Mouse (Mus musculus) erythroblast, embryonic 14.5 days (primary cell): ENCODE data around the gene 4930402F06Rik. TPM values are rescaled to one million over a fixed set of nuclear protein-coding genes. Genes with fewer than 3 reads are reported as not detected.

ENCODE experiments used
- H3K27me3 ChIP-seq: 2 replicates; pipeline ENCODE4 v1.6.1; 2012; ENCODE audit warnings: inconsistent platforms; ENCODE audit not compliant: control insufficient read depth
- H3K36me3 ChIP-seq: 2 replicates; pipeline ENCODE4 v1.6.1; 2012; ENCODE audit warnings: mild to moderate bottlenecking, inconsistent platforms; ENCODE audit not compliant: control insufficient read depth
- H3K4me1 ChIP-seq: 2 replicates; pipeline ENCODE4 v1.6.1; 2012; ENCODE audit warnings: inconsistent platforms; ENCODE audit not compliant: control insufficient read depth
- H3K4me3 ChIP-seq: replicated peaks from 2 replicates; pipeline ENCODE3; 2012; ENCODE audit warnings: moderate library complexity, mild to moderate bottlenecking, inconsistent platforms
- H3K9me3 ChIP-seq: 2 replicates; pipeline ENCODE4 v1.6.1; 2012; ENCODE audit warnings: low read length, inconsistent platforms, mixed read lengths; ENCODE audit not compliant: control insufficient read depth
- GATA1 ChIP-seq: IDR thresholded peaks from 2 replicates; pipeline ENCODE4 v1.6.1; 2012; ENCODE audit warnings: low read length, inconsistent platforms, mixed read lengths
- TAL1 ChIP-seq: IDR thresholded peaks from 3 replicates; pipeline ENCODE4 v1.6.1; 2012; ENCODE audit warnings: low read length, inconsistent platforms, mixed read lengths
- polyA plus RNA-seq: library from polyadenylated mRNA; stranded (reverse); fragments of >175 nt; gene quantifications from 2 replicates; pipeline ENCODE4 v1.2.3, GENCODE M21; 2012

4930402F06Rik gene
- polyA plus RNA-seq, 1 experiment = not detected

DNA sequence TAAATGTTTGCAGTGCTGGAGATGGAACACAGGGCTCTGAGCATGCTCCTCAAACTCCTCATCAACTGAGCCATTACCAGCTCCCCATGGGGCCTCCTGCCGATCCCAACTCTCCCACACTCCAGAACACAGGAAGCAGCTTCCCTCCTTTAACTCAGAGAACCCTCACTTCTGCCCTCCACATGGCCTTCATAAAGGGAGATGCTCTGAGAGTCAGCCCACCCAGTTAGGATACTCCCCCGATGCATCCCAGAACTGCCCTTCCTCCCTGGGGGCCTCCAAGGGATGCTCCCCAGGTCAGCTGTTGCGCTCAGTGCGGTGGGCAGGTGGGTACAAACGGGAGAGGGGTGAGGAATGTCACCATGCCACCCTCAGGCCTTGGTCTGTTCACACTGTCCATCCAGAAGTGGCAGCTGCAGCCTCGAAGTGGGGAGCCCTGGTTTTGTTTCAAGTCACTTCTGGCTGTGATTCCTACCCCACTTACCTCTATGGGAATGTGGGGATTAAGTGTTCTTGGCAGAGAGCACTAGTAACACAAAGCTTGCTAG, 37.7 kb upstream of the 4930402F06Rik start:
- Histone ChIP-seq H3K4me3 (no peak overlapping the region), H3K27me3 (no peaks in the 10 kb centered on the region), H3K9me3 (no peaks in the 10 kb centered on the region), H3K4me1 (peaks cover 30% of the 10 kb centered on the region), H3K36me3 (peaks cover 87% of the 10 kb centered on the region)
- TF ChIP-seq GATA1 (no peak), TAL1 (no peak)

DNA sequence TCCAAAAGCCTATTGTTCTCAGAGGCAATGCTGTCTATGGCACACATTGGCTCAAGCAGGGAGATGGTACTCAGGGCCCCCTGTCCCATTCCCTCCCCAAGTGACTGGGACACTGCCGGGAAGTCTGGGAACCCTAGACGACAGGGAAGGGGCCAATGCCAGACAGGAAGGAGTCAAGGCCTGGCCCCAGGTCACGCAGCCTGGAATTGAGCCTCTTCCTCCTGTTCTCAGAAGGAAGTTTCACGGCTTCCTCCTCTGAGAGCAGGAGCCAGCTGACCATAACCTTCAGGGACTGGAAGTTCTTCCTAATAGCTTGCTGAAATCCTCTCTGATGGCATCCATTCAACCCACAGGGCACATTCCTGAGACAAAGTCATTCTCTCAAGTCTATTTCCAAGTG, 36.5 kb upstream of the 4930402F06Rik start:
- H3K27me3 ChIP-seq = no peaks in the 10 kb centered on the region
- H3K9me3 ChIP-seq = no peaks in the 10 kb centered on the region
- H3K36me3 ChIP-seq = peaks cover 90% of the 10 kb centered on the region
- no peak overlapping the region for H3K4me3 ChIP-seq
- H3K4me1 ChIP-seq = peaks cover 28% of the 10 kb centered on the region
- no peak for TF ChIP-seq TAL1

DNA sequence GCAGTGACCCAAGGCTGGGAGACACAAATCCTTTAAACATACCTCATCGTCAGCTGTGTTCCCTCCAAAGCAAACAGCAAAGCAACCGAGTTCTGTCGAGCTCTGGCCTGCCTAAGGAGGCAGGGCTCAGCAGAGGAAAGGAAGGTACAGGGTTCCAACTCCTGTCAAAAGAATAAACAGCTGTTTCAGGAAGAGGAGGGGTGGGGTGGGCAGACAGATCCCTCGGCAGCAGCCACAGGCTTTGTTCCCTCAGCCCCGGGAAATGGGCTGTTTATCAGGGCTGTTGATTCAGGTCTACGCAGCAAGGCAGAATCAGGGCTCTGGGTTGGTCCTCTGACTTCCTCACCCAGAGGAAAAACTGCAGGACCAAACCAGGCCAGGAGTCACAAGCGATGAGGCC, 35.5 kb upstream of the 4930402F06Rik start:
- H3K9me3 ChIP-seq = no peaks in the 10 kb centered on the region
- H3K4me1 ChIP-seq = peaks cover 34% of the 10 kb centered on the region
- no peak overlapping the region for H3K4me3 ChIP-seq
- TF ChIP-seq TAL1 = no peak
- TF ChIP-seq GATA1 = no peak
- no peaks in the 10 kb centered on the region for H3K27me3 ChIP-seq
- peaks cover 91% of the 10 kb centered on the region for H3K36me3 ChIP-seq

DNA sequence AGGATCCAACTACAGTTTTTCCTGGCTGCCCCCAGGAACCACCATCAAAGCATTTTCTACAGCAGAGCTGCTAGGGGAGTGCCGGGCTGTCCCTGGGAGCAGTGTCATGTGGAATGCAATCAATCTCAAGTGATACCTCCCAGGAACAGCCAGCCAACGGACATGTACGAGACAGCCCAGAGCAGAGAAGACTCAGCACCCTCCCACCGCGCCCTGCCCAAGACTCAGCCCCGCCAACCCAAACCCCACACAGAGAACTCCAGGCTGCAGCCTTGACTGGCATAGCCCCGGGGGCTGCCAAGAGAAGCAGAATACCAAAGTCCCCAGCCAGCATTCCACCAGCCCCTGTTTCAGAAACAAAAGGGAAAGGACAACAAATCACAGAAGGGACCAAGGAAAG, 35.0 kb upstream of the 4930402F06Rik start:
- Histone ChIP-seq H3K4me3 (no peak overlapping the region), H3K9me3 (no peaks in the 10 kb centered on the region), H3K27me3 (no peaks in the 10 kb centered on the region), H3K4me1 (peaks cover 35% of the 10 kb centered on the region), H3K36me3 (peaks cover 89% of the 10 kb centered on the region)
- TF ChIP-seq GATA1 (no peak), TAL1 (no peak)

DNA sequence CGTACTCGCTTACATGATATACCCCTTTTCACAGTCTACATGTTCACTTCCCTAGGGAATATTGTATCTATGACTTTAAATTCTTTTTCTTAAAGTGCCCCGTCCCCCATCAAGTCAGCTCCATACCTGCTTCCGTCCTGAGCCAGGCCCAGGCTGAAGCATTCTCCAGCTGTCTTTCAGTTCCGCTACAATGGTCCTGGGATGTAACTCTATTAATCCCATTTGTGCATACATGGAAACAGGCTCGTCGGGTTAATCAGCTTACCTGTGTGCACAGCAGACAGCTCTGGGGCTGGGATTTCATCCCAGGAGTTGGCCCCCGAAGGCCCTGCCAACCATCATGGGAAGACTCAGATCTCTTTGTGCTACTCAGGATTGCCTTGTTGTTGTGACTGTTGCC, 33.8 kb upstream of the 4930402F06Rik start:
- Histone ChIP-seq H3K4me1 (peaks cover 33% of the 10 kb centered on the region), H3K36me3 (peaks cover 88% of the 10 kb centered on the region)

DNA sequence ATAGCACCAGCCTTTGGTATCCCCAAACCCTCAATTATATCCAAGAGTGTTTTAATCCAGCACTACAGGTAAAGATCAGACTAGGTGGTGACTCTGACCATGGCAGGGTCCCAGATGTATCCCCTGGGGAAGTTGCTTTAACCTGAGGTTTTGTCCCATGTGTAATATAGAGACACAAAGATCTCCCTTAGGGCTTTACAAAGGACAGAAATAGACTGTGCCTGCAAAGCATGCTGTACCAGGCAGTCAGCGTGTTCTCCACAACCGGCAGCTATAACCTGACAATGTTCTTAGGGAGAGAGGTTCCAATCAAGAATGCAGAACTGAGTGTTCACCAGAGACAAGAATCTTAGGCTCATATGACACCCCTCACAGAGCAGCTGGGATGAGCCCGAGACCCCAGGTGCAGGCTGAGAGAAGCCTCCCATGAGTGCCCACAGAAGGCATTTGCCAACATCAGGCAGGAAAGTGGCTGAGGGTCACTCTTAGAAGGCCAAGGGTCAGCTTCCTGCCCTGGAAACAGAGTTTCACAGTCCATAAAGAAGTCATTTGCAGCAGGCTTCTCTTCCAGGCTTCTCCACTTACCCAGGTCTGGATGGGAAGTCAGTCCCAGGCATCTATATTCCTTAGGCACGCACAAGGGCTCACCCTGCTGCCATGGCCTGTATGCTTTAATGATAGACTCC, 31.8 kb upstream of the 4930402F06Rik start:
- no peak for TF ChIP-seq GATA1
- Histone ChIP-seq H3K4me1 (peaks cover 41% of the 10 kb centered on the region), H3K4me3 (no peak overlapping the region), H3K36me3 (peaks cover 90% of the 10 kb centered on the region), H3K9me3 (no peaks in the 10 kb centered on the region), H3K27me3 (no peaks in the 10 kb centered on the region)

More for the DNA sequence above, 33.8 kb upstream of the 4930402F06Rik start:
- no peak overlapping the region for H3K4me3 ChIP-seq
- H3K9me3 ChIP-seq = no peaks in the 10 kb centered on the region
- no peaks in the 10 kb centered on the region for H3K27me3 ChIP-seq
- TF ChIP-seq GATA1 = no peak
- no peak for TF ChIP-seq TAL1

DNA sequence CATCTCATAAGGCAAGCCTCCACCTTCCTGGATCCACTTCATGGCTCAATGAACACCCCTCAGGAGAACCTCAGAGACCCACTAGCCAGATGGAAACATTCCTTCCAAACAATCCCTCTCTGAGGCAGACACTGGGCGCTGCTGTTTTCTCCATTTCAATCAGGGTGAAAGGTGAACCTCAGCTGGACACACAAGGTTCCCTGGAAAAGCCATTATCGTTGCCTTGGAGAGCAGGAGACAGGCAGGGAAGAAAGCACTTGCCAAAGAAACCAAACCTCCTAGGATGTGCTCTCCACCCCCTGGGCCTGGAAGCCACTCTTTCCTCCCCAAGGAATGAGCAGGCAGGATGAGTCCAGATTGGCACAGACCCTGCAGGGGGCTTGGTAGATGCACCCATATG, 30.6 kb upstream of the 4930402F06Rik start:
- peaks cover 42% of the 10 kb centered on the region for H3K4me1 ChIP-seq
- no peaks in the 10 kb centered on the region for H3K9me3 ChIP-seq
- no peaks in the 10 kb centered on the region for H3K27me3 ChIP-seq
- H3K4me3 ChIP-seq = no peak overlapping the region
- TF ChIP-seq GATA1 = no peak
- no peak for TF ChIP-seq TAL1
- H3K36me3 ChIP-seq = peaks cover 91% of the 10 kb centered on the region

DNA sequence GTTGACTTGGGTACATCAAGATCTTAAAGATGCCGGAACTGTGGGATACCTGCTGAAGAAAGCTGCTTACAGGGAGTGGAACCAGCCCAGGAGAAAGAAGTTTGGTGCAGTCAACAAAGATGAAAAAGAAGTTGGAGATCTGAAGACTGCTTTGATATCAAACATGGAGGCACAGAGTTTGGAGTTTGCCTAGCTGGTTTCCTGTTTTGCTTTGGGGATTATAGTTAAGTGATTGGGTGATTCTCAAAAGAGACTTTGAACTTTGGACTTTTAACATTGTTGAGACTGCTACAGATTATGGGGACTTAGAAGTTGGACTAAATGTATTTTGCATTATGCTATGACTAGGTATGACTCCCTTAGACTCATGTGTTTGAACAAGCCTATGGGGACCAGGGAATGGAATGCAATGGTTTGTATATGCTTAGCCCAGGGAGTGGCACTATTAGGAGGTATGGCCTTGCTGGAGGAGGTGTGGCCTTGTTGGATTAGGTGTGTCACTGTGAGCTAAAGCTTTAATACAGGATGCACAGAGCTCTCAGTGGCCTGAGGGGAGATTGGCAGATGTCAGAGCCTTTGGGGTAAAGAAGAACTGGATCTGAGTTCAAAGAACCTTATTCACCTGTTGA, 26.9 kb upstream of the 4930402F06Rik start:
- Histone ChIP-seq H3K4me3 (no peak overlapping the region), H3K4me1 (peaks cover 78% of the 10 kb centered on the region), H3K9me3 (no peaks in the 10 kb centered on the region), H3K27me3 (no peaks in the 10 kb centered on the region), H3K36me3 (peaks cover 91% of the 10 kb centered on the region)
- no peak for TF ChIP-seq TAL1
- no peak for TF ChIP-seq GATA1

DNA sequence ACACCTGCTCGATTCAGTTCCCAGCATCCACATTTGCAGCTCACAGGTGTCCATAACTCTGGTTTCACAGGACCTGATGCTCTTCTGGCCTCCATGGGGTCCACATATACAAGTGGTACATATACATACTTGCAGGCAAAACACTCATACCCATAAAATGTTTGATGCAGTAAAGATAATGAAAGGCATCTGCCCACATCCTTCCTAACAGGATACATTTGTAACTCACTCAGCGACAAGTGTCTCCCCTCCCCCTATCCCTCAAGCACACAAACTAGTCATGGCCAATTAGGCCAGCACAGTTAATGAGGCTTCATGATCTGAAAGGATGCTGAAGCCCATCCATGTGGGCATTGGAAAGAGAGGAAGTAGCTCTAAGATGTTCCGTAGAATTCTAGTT, 25.4 kb upstream of the 4930402F06Rik start:
- Histone ChIP-seq H3K4me1 (peaks cover 83% of the 10 kb centered on the region), H3K9me3 (no peaks in the 10 kb centered on the region), H3K4me3 (no peak overlapping the region), H3K27me3 (no peaks in the 10 kb centered on the region), H3K36me3 (peaks cover 91% of the 10 kb centered on the region)
- TF ChIP-seq GATA1 = no peak
- no peak for TF ChIP-seq TAL1

DNA sequence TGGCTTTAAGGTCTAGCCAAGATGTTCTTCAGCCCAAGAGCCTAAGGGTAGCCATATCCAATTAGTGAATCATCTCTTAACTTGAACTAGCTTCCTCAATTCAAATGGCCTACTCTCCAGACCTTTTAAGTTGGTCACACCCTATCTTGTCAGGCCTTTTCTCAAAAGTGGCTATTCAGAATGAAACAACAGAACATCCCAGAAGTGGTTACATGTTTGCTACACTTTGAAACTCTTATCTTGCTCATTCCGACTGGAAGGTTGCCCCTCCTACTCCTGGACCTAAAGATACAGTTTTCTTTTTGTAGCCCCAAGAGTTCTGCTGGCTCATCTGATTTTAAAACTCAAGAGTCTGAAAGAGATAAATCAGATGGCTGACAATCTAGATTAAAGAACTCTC, 23.7 kb upstream of the 4930402F06Rik start:
- peaks cover 91% of the 10 kb centered on the region for H3K4me1 ChIP-seq
- no peaks in the 10 kb centered on the region for H3K9me3 ChIP-seq
- H3K4me3 ChIP-seq = peak overlapping the region; percentile 38
- TF ChIP-seq GATA1 (peak; percentile 66), TAL1 (no peak)
- peaks cover 96% of the 10 kb centered on the region for H3K36me3 ChIP-seq
- no peaks in the 10 kb centered on the region for H3K27me3 ChIP-seq
